Mouse (Mus musculus): Measurements from ENCODE around the gene Vax2.

The Vax2 gene

GRCm38 (mm10) chr6:83710361-83711066 is 550 bp upstream of the Vax2 start:
- in situ Hi-C loops (cut with MboI; ENCODE audit: low sequenced_read_pairs), result no loop called here

GRCm38 (mm10) chr6:83711725-83712475 is 836 bp downstream of the Vax2 start:
- in situ Hi-C loops (cut with MboI; ENCODE audit: low sequenced_read_pairs), result no loop called here

GRCm38 (mm10) chr6:83713271-83714136 is 2.4 kb downstream of the Vax2 start:
- in situ Hi-C loops (cut with MboI; ENCODE audit: low sequenced_read_pairs), result no loop called here

GRCm38 (mm10) chr6:83714221-83715123 is 3.4 kb downstream of the Vax2 start:
- in situ Hi-C loops (cut with MboI; ENCODE audit: low sequenced_read_pairs), result no loop called here

- in situ Hi-C loops (cut with MboI; ENCODE audit: low sequenced_read_pairs), result no loop called here
These were observed 4.6 kb downstream of the Vax2 start for GRCm38 (mm10) chr6:83715461-83716196.

GRCm38 (mm10) chr6:83717026-83717425 is 6.0 kb downstream of the Vax2 start:
- in situ Hi-C loops (cut with MboI; ENCODE audit: low sequenced_read_pairs), result no loop called here

GRCm38 (mm10) chr6:83722526-83722925 is 11.5 kb downstream of the Vax2 start:
- in situ Hi-C loops (cut with MboI; ENCODE audit: low sequenced_read_pairs), result no loop called here

GRCm38 (mm10) chr6:83727178-83727577 is 16.1 kb downstream of the Vax2 start:
- in situ Hi-C loops (cut with MboI; ENCODE audit: low sequenced_read_pairs), result no loop called here

GRCm38 (mm10) chr6:83728488-83728887 is 17.4 kb downstream of the Vax2 start:
- in situ Hi-C loops (cut with MboI; ENCODE audit: low sequenced_read_pairs), result no loop called here

GRCm38 (mm10) chr6:83729350-83729970 is 18.4 kb downstream of the Vax2 start:
- in situ Hi-C loops (cut with MboI; ENCODE audit: low sequenced_read_pairs), result no loop called here

GRCm38 (mm10) chr6:83731128-83731527 is 20.1 kb downstream of the Vax2 start:
- in situ Hi-C loops (cut with MboI; ENCODE audit: low sequenced_read_pairs), result no loop called here

- in situ Hi-C loops (cut with MboI; ENCODE audit: low sequenced_read_pairs), result no loop called here
These were observed 26.2 kb downstream of the Vax2 start for GRCm38 (mm10) chr6:83737311-83737710.

GRCm38 (mm10) chr6:83738596-83738995 is 27.5 kb downstream of the Vax2 start:
- in situ Hi-C loops (cut with MboI; ENCODE audit: low sequenced_read_pairs), result no loop called here

GRCm38 (mm10) chr6:83742761-83743160 is 31.7 kb downstream of the Vax2 start, which contains the start of gene Atp6v1b1:
TSS of gene Atp6v1b1 (plus strand) at chr6:83742990.
- in situ Hi-C loops (cut with MboI; ENCODE audit: low sequenced_read_pairs), result no loop called here

- in situ Hi-C loops (cut with MboI; ENCODE audit: low sequenced_read_pairs), result no loop called here
These were observed 32.1 kb downstream of the Vax2 start for GRCm38 (mm10) chr6:83743212-83743611.

GRCm38 (mm10) chr6:83744126-83744525 is 33.1 kb downstream of the Vax2 start:
- in situ Hi-C loops (cut with MboI; ENCODE audit: low sequenced_read_pairs), result no loop called here

- in situ Hi-C loops (cut with MboI; ENCODE audit: low sequenced_read_pairs), result no loop called here
These were observed 33.5 kb downstream of the Vax2 start for GRCm38 (mm10) chr6:83744557-83744956.

- in situ Hi-C loops (cut with MboI; ENCODE audit: low sequenced_read_pairs), result no loop called here
These were observed 34.4 kb downstream of the Vax2 start for GRCm38 (mm10) chr6:83745466-83745865.

GRCm38 (mm10) chr6:83749286-83749685 is 38.2 kb downstream of the Vax2 start:
- in situ Hi-C loops (cut with MboI; ENCODE audit: low sequenced_read_pairs), result no loop called here
